Mouse (Mus musculus): ENCODE data around the gene Gnb1l. TPM values are rescaled to one million over a fixed set of nuclear protein-coding genes. Genes with fewer than 3 reads are reported as not detected.

Gnb1l gene
- polyA plus RNA-seq, 1 experiment from 2014 or later, result 12.9 TPM

DNA sequence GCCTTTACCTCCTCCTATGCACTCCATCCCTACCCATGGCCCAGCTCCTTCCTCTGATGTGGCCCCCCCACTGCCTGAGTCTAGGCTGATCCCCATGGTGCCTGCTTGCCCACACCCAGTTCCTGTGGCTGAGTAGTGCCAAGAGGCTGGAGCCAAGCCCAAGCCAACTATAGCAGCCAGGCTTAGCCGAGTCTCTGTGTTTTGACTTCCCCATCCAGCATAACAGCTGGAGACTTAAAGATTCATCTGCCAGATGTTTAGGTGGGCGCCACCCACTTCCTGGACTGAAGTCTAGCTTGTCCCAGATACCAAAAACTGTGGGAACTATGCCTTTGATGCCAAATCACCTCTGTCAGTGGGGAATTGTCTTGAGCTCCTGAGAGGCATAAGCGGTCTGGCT lies 34.2 kb upstream of the Gnb1l start:
- no peak for ATAC-seq (ENCODE audit: low FRiP score, low read depth)
- H3K4me1 ChIP-seq, result peaks cover 10% of the 10 kb centered on the region
- H3K4me3 ChIP-seq, result no peak overlapping the region
- no peaks in the 10 kb centered on the region for H3K9me3 ChIP-seq
- no peak overlapping the region for H3K27ac ChIP-seq
- peaks cover 3% of the 10 kb centered on the region; the same call in 1 of the 2 replicates for H3K36me3 ChIP-seq
- no peak overlapping the region for H3K9ac ChIP-seq
- H3K27me3 ChIP-seq (replicated peaks), result peaks cover 9% of the 10 kb centered on the region; the same call in 1 of the 2 replicates
- H3K4me2 ChIP-seq (replicated peaks), result no peak overlapping the region
- WGBS, result 74% methylated on average over 3 of the region's 3 CpGs

DNA sequence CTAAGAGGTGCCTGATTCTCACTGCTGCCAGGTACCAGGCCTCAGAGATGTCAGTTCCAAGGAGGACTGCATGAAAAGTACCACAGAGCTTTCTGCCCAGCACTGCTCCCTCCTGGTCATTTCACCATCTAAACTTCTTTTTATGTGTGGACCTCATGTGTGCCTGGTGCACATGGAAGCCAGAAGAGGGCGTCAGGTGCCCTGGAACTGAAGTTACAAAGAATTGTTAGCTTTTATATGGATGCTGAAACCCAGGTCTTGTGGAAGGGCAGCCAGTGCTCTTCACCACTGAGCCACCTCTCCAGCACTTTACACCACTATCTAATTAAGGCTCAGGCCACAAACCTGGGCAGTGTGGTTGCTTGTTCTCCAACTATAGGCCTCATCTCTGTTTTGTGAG lies 27.7 kb upstream of the Gnb1l start:
- Histone ChIP-seq H3K4me3 (no peak overlapping the region), H3K27ac (no peak overlapping the region), H3K4me1 (0 out of 2 replicates have a peak, but pooled peaks cover 4% of the 10 kb centered on the region), H3K36me3 (peaks cover 7% of the 10 kb centered on the region; the same call in 1 of the 2 replicates), H3K9me3 (no peaks in the 10 kb centered on the region), H3K27me3 (replicated peaks) (no peaks in the 10 kb centered on the region), H3K4me2 (replicated peaks) (no peak overlapping the region), H3K9ac (no peak overlapping the region)
- no peak for ATAC-seq (ENCODE audit: low FRiP score, low read depth)
- 48% methylated on average over 1 of the region's 1 CpGs for WGBS

DNA sequence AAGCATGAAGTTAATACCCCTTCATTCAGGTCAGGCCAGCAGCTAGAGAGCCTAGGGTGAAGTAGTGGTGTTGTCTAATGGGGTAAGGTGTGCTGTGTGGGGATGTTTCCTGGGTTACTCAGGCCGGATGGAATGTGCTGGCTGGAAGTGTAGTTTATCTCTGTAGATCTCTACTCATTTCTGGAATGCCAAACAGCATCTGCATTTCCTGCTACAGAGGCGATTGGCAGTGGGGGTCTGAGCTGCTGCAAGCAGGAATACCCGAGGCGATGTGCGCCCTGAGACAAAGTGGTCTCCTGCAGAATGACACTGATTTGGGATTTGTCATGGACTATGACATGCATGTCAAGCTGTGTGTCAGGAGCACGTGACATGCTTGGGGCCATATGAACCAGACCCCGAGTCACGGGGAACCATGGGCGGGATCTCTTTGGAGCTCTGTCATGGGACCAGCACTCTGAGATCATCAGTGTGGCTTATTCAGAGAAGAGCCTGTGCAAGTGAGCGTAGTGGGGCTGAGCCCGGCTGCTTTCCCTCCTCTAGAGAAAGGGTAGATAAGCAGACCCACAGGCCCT lies 27.0 kb upstream of the Gnb1l start:
- no peak overlapping the region for H3K9ac ChIP-seq
- H3K4me2 ChIP-seq (replicated peaks), result no peak overlapping the region
- WGBS, result 85% methylated on average over 11 of the region's 11 CpGs
- no peaks in the 10 kb centered on the region for H3K9me3 ChIP-seq
- 0 out of 2 replicates have a peak, but pooled peaks cover 4% of the 10 kb centered on the region for H3K4me1 ChIP-seq
- no peak overlapping the region for H3K27ac ChIP-seq
- H3K36me3 ChIP-seq, result peaks cover 7% of the 10 kb centered on the region; the same call in 1 of the 2 replicates
- no peaks in the 10 kb centered on the region for H3K27me3 ChIP-seq (replicated peaks)
- ATAC-seq (ENCODE audit: low FRiP score, low read depth), result no peak
- H3K4me3 ChIP-seq, result no peak overlapping the region

DNA sequence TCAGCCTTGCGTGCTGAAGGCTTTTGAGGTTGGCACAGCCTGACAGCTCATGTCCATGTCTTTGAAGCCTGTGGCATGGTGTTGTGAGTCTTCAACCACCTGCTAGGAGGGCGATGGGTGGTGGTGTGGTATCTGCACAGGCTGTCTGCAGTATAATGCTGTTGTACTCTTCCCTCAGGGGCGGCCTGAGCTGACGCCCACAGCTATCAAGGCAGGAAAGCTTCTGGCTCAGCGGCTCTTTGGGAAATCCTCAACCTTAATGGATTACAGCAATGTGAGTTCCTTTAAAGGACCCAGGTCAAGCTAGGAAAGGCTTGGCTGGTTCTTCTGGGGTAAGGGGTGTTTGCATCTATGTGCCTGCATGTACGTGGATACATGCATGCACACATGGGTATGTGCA lies 26.5 kb upstream of the Gnb1l start:
- no peak for ATAC-seq (ENCODE audit: low FRiP score, low read depth)
- H3K27ac ChIP-seq, result no peak overlapping the region
- WGBS, result 85% methylated on average over 6 of the region's 6 CpGs
- H3K36me3 ChIP-seq, result peaks cover 7% of the 10 kb centered on the region; the same call in 1 of the 2 replicates
- H3K9me3 ChIP-seq, result no peaks in the 10 kb centered on the region
- H3K27me3 ChIP-seq (replicated peaks), result no peaks in the 10 kb centered on the region
- H3K4me3 ChIP-seq, result no peak overlapping the region
- H3K4me2 ChIP-seq (replicated peaks), result no peak overlapping the region
- H3K9ac ChIP-seq, result no peak overlapping the region
- H3K4me1 ChIP-seq, result 0 out of 2 replicates have a peak, but pooled peaks cover 4% of the 10 kb centered on the region

DNA sequence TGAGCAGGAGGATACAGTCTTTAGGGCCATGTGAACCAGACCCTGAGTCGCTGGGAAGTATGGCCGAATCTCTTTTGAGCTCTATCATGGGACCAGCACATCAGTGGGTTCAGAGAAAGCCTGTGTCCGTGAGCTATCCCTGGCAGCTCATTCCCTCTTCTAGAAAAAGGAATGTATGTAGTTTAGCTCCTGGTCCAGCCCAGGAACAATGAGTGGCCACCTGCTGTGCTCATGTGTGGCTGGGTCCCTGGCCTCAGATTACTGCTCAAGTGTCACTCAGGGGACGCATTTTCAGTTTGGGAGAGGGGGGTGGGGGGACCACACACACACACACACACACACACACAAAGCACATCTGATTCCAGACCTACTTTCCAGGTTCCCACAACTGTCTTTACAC lies 26.1 kb upstream of the Gnb1l start:
- no peaks in the 10 kb centered on the region for H3K9me3 ChIP-seq
- H3K27ac ChIP-seq, result no peak overlapping the region
- H3K36me3 ChIP-seq, result peaks cover 7% of the 10 kb centered on the region
- H3K4me3 ChIP-seq, result no peak overlapping the region
- ATAC-seq (ENCODE audit: low FRiP score, low read depth), result no peak
- no peak overlapping the region for H3K4me2 ChIP-seq (replicated peaks)
- 0 out of 2 replicates have a peak, but pooled peaks cover 4% of the 10 kb centered on the region for H3K4me1 ChIP-seq
- H3K27me3 ChIP-seq (replicated peaks), result no peaks in the 10 kb centered on the region
- WGBS, result 65% methylated on average over 4 of the region's 4 CpGs
- no peak overlapping the region for H3K9ac ChIP-seq

DNA sequence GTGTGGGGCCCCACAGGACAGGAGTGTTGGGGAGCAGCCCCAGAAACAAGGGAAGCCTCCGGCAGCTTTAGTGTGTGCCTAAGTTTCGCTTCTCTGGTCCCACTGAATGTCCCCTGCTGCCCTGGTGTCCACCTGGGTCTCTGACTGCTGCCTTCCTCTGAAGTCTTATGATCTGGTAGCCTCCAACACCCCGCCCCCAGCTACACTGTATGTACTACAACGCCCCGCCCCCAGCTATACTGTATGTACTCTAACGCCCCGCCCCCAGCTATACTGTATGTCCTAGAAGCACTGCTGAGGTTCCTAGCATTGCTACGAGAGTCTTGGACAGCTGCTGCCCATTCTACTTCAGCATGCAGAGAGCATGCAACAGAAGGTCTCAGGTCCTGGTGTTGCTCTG lies 25.5 kb upstream of the Gnb1l start:
- Histone ChIP-seq H3K27ac (no peak overlapping the region), H3K36me3 (peaks cover 12% of the 10 kb centered on the region), H3K4me2 (replicated peaks) (no peak overlapping the region), H3K4me3 (no peak overlapping the region), H3K4me1 (0 out of 2 replicates have a peak, but pooled peaks cover 4% of the 10 kb centered on the region), H3K27me3 (replicated peaks) (no peaks in the 10 kb centered on the region), H3K9ac (no peak overlapping the region), H3K9me3 (no peaks in the 10 kb centered on the region)
- ATAC-seq (ENCODE audit: low FRiP score, low read depth), result no peak
- 94% methylated on average over 8 of the region's 8 CpGs for WGBS

DNA sequence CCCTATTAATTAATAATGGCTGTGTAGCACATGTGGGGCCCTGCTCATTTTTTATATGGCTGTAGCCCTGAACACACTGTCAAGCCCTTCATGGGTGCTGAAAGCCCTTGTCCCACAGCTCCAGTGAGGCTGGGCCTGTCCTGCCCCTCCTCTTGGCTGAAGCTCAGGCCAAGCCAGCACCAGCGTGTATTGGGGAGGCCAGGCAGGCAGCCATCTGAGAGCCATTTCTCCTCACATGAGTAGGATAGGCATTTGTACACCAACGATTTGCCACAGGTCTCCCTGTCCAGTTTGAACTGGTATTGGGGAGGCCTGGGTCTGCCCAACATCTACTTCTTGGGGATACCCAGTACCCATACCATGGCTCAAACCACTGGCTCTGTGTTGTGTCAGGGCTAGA lies 24.5 kb upstream of the Gnb1l start:
- ATAC-seq (ENCODE audit: low FRiP score, low read depth), result no peak
- Histone ChIP-seq H3K9ac (no peak overlapping the region), H3K4me2 (replicated peaks) (no peak overlapping the region), H3K4me1 (0 out of 2 replicates have a peak, but pooled peaks cover 4% of the 10 kb centered on the region), H3K27me3 (replicated peaks) (no peaks in the 10 kb centered on the region), H3K27ac (no peak overlapping the region), H3K4me3 (no peak overlapping the region), H3K36me3 (peaks cover 11% of the 10 kb centered on the region), H3K9me3 (no peaks in the 10 kb centered on the region)
- WGBS, result 76% methylated on average over 2 of the region's 2 CpGs

DNA sequence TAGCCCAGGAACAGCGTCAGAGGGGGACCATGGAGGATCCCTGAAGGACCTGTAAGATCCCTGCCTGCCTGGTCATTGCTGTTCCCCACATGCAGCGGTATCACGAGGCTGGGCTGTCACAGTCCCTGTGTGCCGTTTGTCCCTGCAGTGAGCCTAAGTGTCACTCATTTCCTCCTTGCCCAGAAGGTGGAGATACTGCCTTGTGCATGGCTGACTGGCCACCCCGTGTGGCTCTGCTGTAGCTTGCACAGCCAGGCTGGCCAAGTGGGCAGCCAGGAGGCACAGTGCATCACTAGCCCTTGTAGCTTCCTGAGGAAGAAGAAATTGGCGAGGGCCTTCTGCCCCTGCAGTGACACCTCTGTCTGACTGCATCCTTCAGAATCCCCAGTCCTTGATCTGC lies 20.5 kb upstream of the Gnb1l start:
- WGBS, result 75% methylated on average over 6 of the region's 6 CpGs
- no peaks in the 10 kb centered on the region for H3K27me3 ChIP-seq (replicated peaks)
- no peak overlapping the region for H3K27ac ChIP-seq

DNA sequence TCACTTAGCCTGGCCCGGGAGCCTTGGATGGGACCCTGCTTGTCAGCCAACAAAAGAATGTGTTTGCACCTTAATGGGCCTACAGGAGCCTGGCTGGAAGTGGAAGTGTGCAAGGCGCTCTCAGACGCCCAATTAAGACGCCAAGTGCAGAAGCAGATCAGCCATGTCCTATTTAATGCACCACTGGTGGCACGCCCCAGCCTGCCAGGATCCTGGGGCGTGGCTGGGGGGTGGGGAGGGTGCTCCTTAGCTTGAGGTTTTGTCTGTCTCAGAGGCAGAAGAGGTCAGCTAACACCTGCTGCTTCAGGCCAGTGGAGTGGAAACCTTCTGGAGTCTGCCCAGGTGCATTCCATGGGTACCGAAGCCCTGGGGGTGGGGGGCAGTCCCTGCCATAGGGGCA lies 18.8 kb upstream of the Gnb1l start:
- H3K27me3 ChIP-seq (replicated peaks), result no peaks in the 10 kb centered on the region
- 50% methylated on average over 7 of the region's 7 CpGs for WGBS
- ATAC-seq (ENCODE audit: low FRiP score, low read depth), result no peak

More for the DNA sequence above, 20.5 kb upstream of the Gnb1l start:
- no peak overlapping the region for H3K4me3 ChIP-seq
- H3K4me2 ChIP-seq (replicated peaks), result no peak overlapping the region
- H3K9me3 ChIP-seq, result no peaks in the 10 kb centered on the region
- peaks cover 8% of the 10 kb centered on the region; the same call in 1 of the 2 replicates for H3K36me3 ChIP-seq
- H3K9ac ChIP-seq, result no peak overlapping the region
- no peak for ATAC-seq (ENCODE audit: low FRiP score, low read depth)
- H3K4me1 ChIP-seq, result no peaks in the 10 kb centered on the region

DNA sequence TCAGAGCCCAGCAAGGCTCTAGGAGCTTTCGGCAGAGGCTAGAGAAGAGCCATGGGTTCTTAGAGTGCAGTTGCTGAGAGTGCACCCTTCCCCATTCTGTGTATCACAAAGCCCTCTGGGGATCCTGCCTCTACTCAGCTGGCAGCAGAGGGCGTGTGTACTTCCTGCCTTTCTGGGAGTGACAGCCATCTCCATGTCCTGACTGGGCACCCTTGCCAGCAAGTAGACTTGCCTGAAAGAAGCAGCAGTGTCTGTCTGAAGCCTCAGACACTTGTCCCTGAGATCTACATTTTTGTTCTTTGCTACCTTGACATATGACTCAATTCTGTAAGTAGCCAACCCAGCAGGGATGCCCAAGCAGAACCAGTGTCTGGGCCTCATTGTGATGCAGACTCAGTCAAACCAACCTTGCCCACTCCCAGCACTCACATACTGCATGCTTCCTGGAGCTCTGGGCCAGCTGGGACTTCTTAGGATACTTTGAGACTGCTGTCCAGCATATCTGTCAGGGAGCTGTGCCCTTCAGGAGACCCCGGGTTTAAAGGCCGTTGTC lies 17.5 kb upstream of the Gnb1l start:
- Histone ChIP-seq H3K4me2 (replicated peaks) (no peak overlapping the region), H3K27me3 (replicated peaks) (no peaks in the 10 kb centered on the region), H3K9ac (no peak overlapping the region), H3K27ac (no peak overlapping the region), H3K4me1 (peaks cover 11% of the 10 kb centered on the region), H3K4me3 (no peak overlapping the region), H3K36me3 (peaks cover 8% of the 10 kb centered on the region; the same call in 1 of the 2 replicates), H3K9me3 (no peaks in the 10 kb centered on the region)
- ATAC-seq (ENCODE audit: low FRiP score, low read depth), result no peak
- whole genome bisulfite sequencing, result 69% methylated on average over 4 of the region's 4 CpGs

More for the DNA sequence above, 18.8 kb upstream of the Gnb1l start:
- H3K27ac ChIP-seq, result no peak overlapping the region
- no peak overlapping the region for H3K4me3 ChIP-seq
- no peak overlapping the region for H3K4me2 ChIP-seq (replicated peaks)
- no peaks in the 10 kb centered on the region for H3K9me3 ChIP-seq
- no peak overlapping the region for H3K9ac ChIP-seq
- peaks cover 5% of the 10 kb centered on the region for H3K4me1 ChIP-seq
- H3K36me3 ChIP-seq, result peaks cover 8% of the 10 kb centered on the region; the same call in 1 of the 2 replicates

DNA sequence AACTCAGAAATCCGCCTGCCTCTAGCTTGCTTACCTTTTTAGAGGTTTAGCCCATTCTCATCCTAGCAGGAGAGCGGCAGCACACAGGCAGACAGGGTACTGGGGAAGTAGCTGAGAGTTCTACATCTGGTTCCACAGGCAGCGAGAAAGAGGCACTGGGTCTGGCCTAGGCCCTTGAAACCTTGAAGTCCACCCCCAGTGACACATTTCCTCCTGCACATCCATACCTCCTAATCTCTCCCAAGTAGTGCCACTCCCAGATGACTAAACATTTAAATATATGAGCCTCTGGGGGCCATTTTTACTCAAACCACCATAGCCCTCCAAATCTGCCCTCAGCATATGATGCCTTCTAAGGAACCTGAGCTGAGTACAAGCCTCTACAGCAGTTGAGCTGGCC lies 16.1 kb upstream of the Gnb1l start:
- no peak for ATAC-seq (ENCODE audit: low FRiP score, low read depth)
- Histone ChIP-seq H3K27me3 (replicated peaks) (no peaks in the 10 kb centered on the region), H3K27ac (no peak overlapping the region), H3K4me3 (no peak overlapping the region), H3K36me3 (peaks cover 8% of the 10 kb centered on the region; the same call in 1 of the 2 replicates), H3K4me1 (peaks cover 11% of the 10 kb centered on the region), H3K9ac (no peak overlapping the region), H3K4me2 (replicated peaks) (no peak overlapping the region), H3K9me3 (no peaks in the 10 kb centered on the region)
- 96% methylated on average over 3 of the region's 3 CpGs for WGBS

DNA sequence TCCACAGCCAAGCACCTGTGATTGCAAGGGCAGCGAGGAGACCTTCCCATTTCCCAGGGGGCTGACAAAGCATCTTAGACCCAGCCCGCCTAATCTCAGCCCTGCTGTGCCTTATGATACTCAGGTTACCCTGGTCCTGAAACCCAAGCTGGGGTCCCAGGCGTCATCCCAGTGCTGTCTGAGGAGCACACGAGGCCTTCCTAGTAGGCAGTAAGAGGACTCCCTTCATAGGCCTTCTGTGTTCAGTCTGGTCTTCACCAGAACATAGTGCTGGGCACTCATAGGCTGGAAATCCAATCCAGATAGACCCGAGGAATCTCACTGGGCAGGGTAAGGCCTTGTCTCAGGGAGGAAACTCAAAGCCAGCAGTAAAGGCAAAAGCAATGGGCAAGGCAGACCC lies 14.7 kb upstream of the Gnb1l start:
- 0 out of 2 replicates have a peak, but pooled peaks cover 3% of the 10 kb centered on the region for H3K36me3 ChIP-seq
- H3K4me3 ChIP-seq, result no peak overlapping the region
- no peak overlapping the region for H3K27ac ChIP-seq
- H3K9me3 ChIP-seq, result no peaks in the 10 kb centered on the region
- 63% methylated on average over 5 of the region's 5 CpGs for WGBS
- H3K9ac ChIP-seq, result no peak overlapping the region
- no peaks in the 10 kb centered on the region for H3K27me3 ChIP-seq (replicated peaks)
- H3K4me2 ChIP-seq (replicated peaks), result no peak overlapping the region
- H3K4me1 ChIP-seq, result peaks cover 11% of the 10 kb centered on the region
- no peak for ATAC-seq (ENCODE audit: low FRiP score, low read depth)

DNA sequence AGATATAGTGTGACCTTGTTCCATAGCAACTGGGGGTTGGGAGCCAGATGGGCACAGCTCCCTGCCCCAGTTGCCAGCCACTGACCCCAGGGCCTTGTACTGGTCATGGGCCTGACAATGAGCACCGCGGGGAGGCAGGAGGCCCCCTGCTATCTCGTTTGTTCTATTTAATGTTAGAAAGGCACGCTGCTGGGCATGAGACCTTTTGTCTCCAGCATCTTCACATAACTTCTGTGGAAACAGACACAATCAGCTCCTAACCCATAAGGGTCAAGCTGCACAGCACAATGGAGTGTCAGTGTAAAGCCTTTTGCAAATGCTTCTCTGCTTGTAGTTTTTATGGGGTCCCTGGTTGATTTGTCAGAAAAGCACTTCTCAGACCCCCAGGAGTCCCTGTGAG lies 14.1 kb upstream of the Gnb1l start:
- H3K4me1 ChIP-seq, result peaks cover 11% of the 10 kb centered on the region
- H3K4me3 ChIP-seq, result no peak overlapping the region
- H3K36me3 ChIP-seq, result no peaks in the 10 kb centered on the region
- no peaks in the 10 kb centered on the region for H3K27me3 ChIP-seq (replicated peaks)
- no peak overlapping the region for H3K4me2 ChIP-seq (replicated peaks)
- no peaks in the 10 kb centered on the region for H3K9me3 ChIP-seq
- H3K9ac ChIP-seq, result no peak overlapping the region
- no peak overlapping the region for H3K27ac ChIP-seq
- 12% methylated on average over 4 of the region's 4 CpGs for WGBS
- ATAC-seq (ENCODE audit: low FRiP score, low read depth), result 0 out of 2 replicates have a peak, but pooled peaks have one; percentile 4

Data from neural tube, embryonic 12.5 days (tissue).